Mouse (Mus musculus) embryonic stem cell, embryonic (primary cell): Measurements from ENCODE around the gene Slc24a3.

Source experiments
- CTCF ChIA-PET, 4 experiments: fragments of 300-600 bp in 2 of 4; fragments of 350-600 bp in 2 of 4; sonication (Branson Sonifier 250); formaldehyde crosslinking; loops; one replicate each; lab custom pipeline; 2022; ENCODE audit warnings: inconsistent platforms in 2 of 4; lab: Charles Lee
- POLR2A ChIA-PET, 4 experiments: fragments of 300-600 bp in 2 of 4; fragments of 350-600 bp in 2 of 4; sonication (Branson Sonifier 250); formaldehyde crosslinking; loops; one replicate each; lab custom pipeline; 2022; ENCODE audit warnings: antibody characterized with exemption in 4 of 4, inconsistent platforms in 1 of 4; lab: Charles Lee

Slc24a3 gene

GRCm38 (mm10) chr2:145620709-145621108 is 453.2 kb downstream of the Slc24a3 start:
- ChIA-PET CTCF (no interaction called here), POLR2A (interaction anchor here in 1 of 4 experiments (0.9 kb wide), 1 partner anchor 11 kb away, joined by 4 read pairs; no protein-coding TSS in a partner anchor)

GRCm38 (mm10) chr2:145621119-145621518 is 453.6 kb downstream of the Slc24a3 start:
- POLR2A ChIA-PET, result interaction anchor here in 1 of 4 experiments (0.9 kb wide), 1 partner anchor 10 kb away, joined by 4 read pairs; no protein-coding TSS in a partner anchor
- CTCF ChIA-PET, result no interaction called here

GRCm38 (mm10) chr2:145631123-145631798 is 463.7 kb downstream of the Slc24a3 start:
- POLR2A ChIA-PET, result interaction anchor here in 2 of 4 experiments (0.5 to 1.2 kb wide), 2 partner anchors 11 to 99 kb away, joined by 4 to 5 read pairs; no protein-coding TSS in a partner anchor
- CTCF ChIA-PET, result interaction anchor here in 2 of 4 experiments (0.7 to 0.9 kb wide), 2 partner anchors 18 kb away, joined by 3 read pairs; no protein-coding TSS in a partner anchor

GRCm38 (mm10) chr2:145631799-145632174 is 464.2 kb downstream of the Slc24a3 start:
- ChIA-PET CTCF (interaction anchor here in 2 of 4 experiments (0.7 to 0.9 kb wide), 2 partner anchors 19 kb away, joined by 3 read pairs; no protein-coding TSS in a partner anchor), POLR2A (interaction anchor here in 2 of 4 experiments (0.5 to 1.2 kb wide), 2 partner anchors 11 to 99 kb away, joined by 4 to 5 read pairs; no protein-coding TSS in a partner anchor)

- ChIA-PET CTCF (no interaction called here), POLR2A (no interaction called here)
Observed at GRCm38 (mm10) chr2:145633811-145634210, 466.3 kb downstream of the Slc24a3 start.

GRCm38 (mm10) chr2:145640255-145640984 is 472.9 kb downstream of the Slc24a3 start:
- ChIA-PET CTCF (interaction anchor here in 2 of 4 experiments (0.6 kb wide), 2 partner anchors 15 to 53 kb away, joined by 3 read pairs; no protein-coding TSS in a partner anchor), POLR2A (no interaction called here)

GRCm38 (mm10) chr2:145655373-145655960 is 487.9 kb downstream of the Slc24a3 start:
- CTCF ChIA-PET, result interaction anchor here (0.6 to 1.4 kb wide), 10 partner anchors 14 to 1904 kb away, joined by 3 to 9 read pairs (median 3); no protein-coding TSS in a partner anchor
- POLR2A ChIA-PET, result interaction anchor here in 2 of 4 experiments (0.7 to 1.2 kb wide), 2 partner anchors 9 to 402 kb away, joined by 3 read pairs; no protein-coding TSS in a partner anchor

GRCm38 (mm10) chr2:145656121-145656520 is 488.6 kb downstream of the Slc24a3 start:
- POLR2A ChIA-PET, result no interaction called here
- CTCF ChIA-PET, result interaction anchor here in 3 of 4 experiments (0.9 to 1.4 kb wide), 4 partner anchors 41 to 139 kb away, joined by 3 to 9 read pairs (median 3); no protein-coding TSS in a partner anchor

GRCm38 (mm10) chr2:145656716-145657115 is 489.2 kb downstream of the Slc24a3 start:
- CTCF ChIA-PET, result interaction anchor here in 2 of 4 experiments (0.9 to 1.4 kb wide), 2 partner anchors 44 to 140 kb away, joined by 3 read pairs; no protein-coding TSS in a partner anchor
- POLR2A ChIA-PET, result no interaction called here

GRCm38 (mm10) chr2:145661242-145661641 is 493.7 kb downstream of the Slc24a3 start:
- ChIA-PET POLR2A (no interaction called here), CTCF (interaction anchor here in 1 of 4 experiments (1.4 kb wide), 1 partner anchor 48 kb away, joined by 3 read pairs; no protein-coding TSS in a partner anchor)

GRCm38 (mm10) chr2:145663899-145664298 is 496.3 kb downstream of the Slc24a3 start:
- POLR2A ChIA-PET, result no interaction called here
- CTCF ChIA-PET, result no interaction called here

- POLR2A ChIA-PET, result no interaction called here
- CTCF ChIA-PET, result no interaction called here
Observed at GRCm38 (mm10) chr2:145664311-145664710, 496.8 kb downstream of the Slc24a3 start.

GRCm38 (mm10) chr2:145668135-145668534 is 500.6 kb downstream of the Slc24a3 start:
- POLR2A ChIA-PET, result no interaction called here
- CTCF ChIA-PET, result no interaction called here

GRCm38 (mm10) chr2:145670131-145670530 is 502.6 kb downstream of the Slc24a3 start:
- CTCF ChIA-PET, result no interaction called here
- POLR2A ChIA-PET, result no interaction called here

GRCm38 (mm10) chr2:145674496-145675141 is 507.1 kb downstream of the Slc24a3 start:
- POLR2A ChIA-PET, result interaction anchor here in 2 of 4 experiments (0.6 to 1.9 kb wide), 8 partner anchors 11 to 1338 kb away, joined by 3 to 6 read pairs (median 3); partner anchors contain the start of gene Xrn2 (in 1 of the 2)
- CTCF ChIA-PET, result interaction anchor here in 1 of 4 experiments (1.5 kb wide), 1 partner anchor 62 kb away, joined by 7 read pairs; no protein-coding TSS in a partner anchor

- ChIA-PET POLR2A (interaction anchor here in 3 of 4 experiments (0.5 to 1.9 kb wide), 16 partner anchors 8 to 1337 kb away, joined by 3 to 6 read pairs (median 3); partner anchors contain the start of gene Xrn2 (in 1 of the 3)), CTCF (interaction anchor here in 2 of 4 experiments (0.5 to 1.5 kb wide), 2 partner anchors 52 to 62 kb away, joined by 3 to 7 read pairs; no protein-coding TSS in a partner anchor)
Observed at GRCm38 (mm10) chr2:145675142-145675755, 507.7 kb downstream of the Slc24a3 start, which contains the start of gene Rin2. Gene Rin2, plus strand, starts transcription at chr2:145675215.
